ENCODE assay signal across 26 mouse cellular contexts in the genomic region with DNA sequence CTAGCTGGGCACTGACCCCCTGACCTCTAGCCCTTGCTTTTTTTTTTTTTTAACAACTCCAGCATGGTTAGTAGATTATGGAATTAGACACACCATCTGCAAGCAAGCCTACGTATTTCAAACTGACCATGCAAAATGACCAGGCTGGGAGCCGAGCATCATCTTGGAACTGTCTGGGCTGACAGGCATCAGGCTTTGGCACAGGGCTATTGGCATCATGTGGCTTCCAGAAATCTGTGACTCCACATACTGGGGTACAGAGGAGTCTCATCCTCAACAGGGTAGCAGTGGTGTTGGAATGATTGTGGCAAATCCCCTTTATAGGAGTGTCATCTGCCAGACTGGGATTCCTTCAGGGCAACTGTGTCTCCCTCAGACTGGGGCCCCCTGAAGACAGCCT.
"Had no signal": no experiment of that assay in that cellular context is flagged by ENCODE, and none has a peak within 500 bp of the region (broad histone marks: within the 10 kb centered on the region; RNA-seq: fewer than 3 reads in every experiment).

No protein-coding gene starts in this region.

- H3K4me2 ChIP-seq: heart, embryonic 11.5 days; heart, embryonic 13.5 days; heart, embryonic 15.5 days; hindbrain, embryonic 14.5 days; intestine, embryonic 15.5 days; limb, embryonic 12.5 days; liver, embryonic 11.5 days; liver, embryonic 13.5 days; liver, embryonic 15.5 days had no signal

- H3K9me3 ChIP-seq: heart, embryonic 13.5 days; heart, embryonic 15.5 days; intestine, embryonic 15.5 days; limb, embryonic 10.5 days; limb, embryonic 12.5 days; liver, embryonic 13.5 days; liver, embryonic 15.5 days had no signal

- ATAC-seq: hindbrain, embryonic 16.5 days; inflammation-experienced regulatory T-cells, adult 6 months; intestine, embryonic 15.5 days; intestine, postnatal 0 days had no signal

- H3K27me3 ChIP-seq: heart, embryonic 13.5 days; intestine, embryonic 15.5 days; limb, embryonic 12.5 days; liver, embryonic 13.5 days; liver, embryonic 15.5 days had no signal

- H3K9ac ChIP-seq: heart, embryonic 13.5 days; heart, embryonic 15.5 days; hindbrain, embryonic 14.5 days; intestine, embryonic 15.5 days; limb, embryonic 12.5 days; liver, embryonic 13.5 days; liver, embryonic 15.5 days had no signal

- H3K4me1 ChIP-seq: heart, embryonic 13.5 days; heart, embryonic 15.5 days; liver, embryonic 13.5 days; liver, embryonic 15.5 days had no signal

- DNase-seq: gastrocnemius, postnatal 14 days; gastrocnemius, postnatal 36 days; heart, adult 18-20 months; heart, postnatal 14 days; heart, postnatal 4 days; kidney, adult 18-20 months; kidney, adult 8-10 months; kidney, postnatal 10 days; kidney, postnatal 25 days; kidney, postnatal 4 days; liver; liver, embryonic 13.5 days had no signal

- H3K4me3 ChIP-seq: heart, embryonic 13.5 days; heart, embryonic 15.5 days; intestine, embryonic 15.5 days; layer of hippocampus, adult 2 months; left cerebral cortex, adult 2 months; limb, embryonic 10.5 days; limb, embryonic 12.5 days; liver, embryonic 13.5 days; liver, embryonic 15.5 days had no signal

- H3K27ac ChIP-seq: heart, embryonic 13.5 days; heart, embryonic 15.5 days; hindbrain, embryonic 14.5 days; intestine, embryonic 15.5 days; layer of hippocampus, adult 2 months; left cerebral cortex, adult 2 months; limb, embryonic 10.5 days; limb, embryonic 12.5 days; liver, embryonic 13.5 days; liver, embryonic 15.5 days had no signal

- H3K36me3 ChIP-seq: heart, embryonic 13.5 days; heart, embryonic 15.5 days; intestine, embryonic 15.5 days; limb, embryonic 10.5 days; limb, embryonic 12.5 days; liver, embryonic 13.5 days; liver, embryonic 15.5 days had no signal
